Mouse (Mus musculus) myocyte (in vitro differentiated cells): ENCODE measurements around the gene Prdm2. TPM values are rescaled to one million over a fixed set of nuclear protein-coding genes. Genes with fewer than 3 reads are reported as not detected.

Experiments
- H3K27me3 ChIP-seq: one replicate; pipeline ENCODE4 v1.6.1; 2011; ENCODE audit not compliant: control insufficient read depth, insufficient read depth, insufficient read length
- H3K36me3 ChIP-seq: one replicate; pipeline ENCODE4 v1.6.1; 2011; ENCODE audit not compliant: control insufficient read depth, insufficient read depth
- H3K4me2 ChIP-seq: one replicate; pipeline ENCODE4 v1.6.1; 2011; ENCODE audit warnings: low read depth, control low read depth
- H3K4me3 ChIP-seq: one replicate; pipeline ENCODE4 v1.5.1; 2011; ENCODE audit warnings: mild to moderate bottlenecking, control low read depth, moderate library complexity
- H3K79me2 ChIP-seq: one replicate; pipeline ENCODE4 v1.6.1; 2011; ENCODE audit not compliant: control insufficient read depth, insufficient read depth
- H3ac ChIP-seq: one replicate; pipeline ENCODE4 v1.6.1; 2011; ENCODE audit not compliant: control insufficient read depth, insufficient read length
- CEBPB ChIP-seq: IDR thresholded peaks from 2 replicates; pipeline ENCODE4 v1.6.1; 2011; ENCODE audit warnings: mild to moderate bottlenecking, moderate library complexity; ENCODE audit not compliant: poor library complexity, insufficient read depth, severe bottlenecking
- E2F4 ChIP-seq: IDR thresholded peaks from one replicate; pipeline ENCODE4 v1.6.1; 2011; ENCODE audit warnings: mild to moderate bottlenecking, control low read depth, moderate library complexity; ENCODE audit not compliant: insufficient read depth
- MAX ChIP-seq: IDR thresholded peaks from one replicate; pipeline ENCODE4 v1.6.1; 2011; ENCODE audit warnings: low read depth, mild to moderate bottlenecking, control low read depth
- MYOD1 ChIP-seq, 3 experiments: IDR thresholded peaks; one replicate each; pipeline ENCODE4 v1.6.1; 2011; ENCODE audit warnings: control low read depth in 2 of 3, low read depth in 2 of 3, mild to moderate bottlenecking in 2 of 3, moderate library complexity in 1 of 3; ENCODE audit not compliant: insufficient read length in 2 of 3, control insufficient read depth in 1 of 3
- MYOG ChIP-seq, 3 experiments: IDR thresholded peaks; one replicate each; pipeline ENCODE4 v1.6.1; 2011; ENCODE audit warnings: control low read depth in 2 of 3, low read depth in 2 of 3, mild to moderate bottlenecking in 2 of 3; ENCODE audit not compliant: insufficient read length in 2 of 3, control insufficient read depth in 1 of 3, insufficient read depth in 1 of 3
- POLR2A ChIP-seq: IDR thresholded peaks from one replicate; pipeline ENCODE4 v1.6.1; 2011; ENCODE audit warnings: low read depth, mild to moderate bottlenecking, control low read depth, moderate library complexity; ENCODE audit not compliant: insufficient read length
- POLR2AphosphoS2 ChIP-seq: IDR thresholded peaks from one replicate; pipeline ENCODE4 v1.6.1; 2011; ENCODE audit warnings: low read depth, control low read depth; ENCODE audit not compliant: insufficient read length
- REST ChIP-seq: IDR thresholded peaks from one replicate; pipeline ENCODE4 v1.6.1; 2011; ENCODE audit warnings: mild to moderate bottlenecking, control low read depth, moderate library complexity; ENCODE audit not compliant: insufficient read depth, insufficient read length
- SRF ChIP-seq: IDR thresholded peaks from one replicate; pipeline ENCODE4 v1.6.1; 2011; ENCODE audit warnings: low read depth; ENCODE audit not compliant: control insufficient read depth, insufficient read length
- TCF12 ChIP-seq: IDR thresholded peaks from one replicate; pipeline ENCODE4 v1.6.1; 2011; ENCODE audit warnings: mild to moderate bottlenecking, control low read depth; ENCODE audit not compliant: poor library complexity, insufficient read depth, severe bottlenecking
- TCF3 ChIP-seq: IDR thresholded peaks from one replicate; pipeline ENCODE4 v1.6.1; 2011; ENCODE audit warnings: low read depth, control low read depth; ENCODE audit not compliant: insufficient read length
- USF1 ChIP-seq: IDR thresholded peaks from one replicate; pipeline ENCODE4 v1.6.1; 2011; ENCODE audit warnings: low read depth, mild to moderate bottlenecking, control low read depth, moderate library complexity
- polyA plus RNA-seq: library from polyadenylated mRNA; unstranded; fragments of >200 nt; fragmentation: generic; extraction: Trizol; gene quantifications from one replicate; pipeline ENCODE4 v1.2.1, GENCODE M21; 2012; ENCODE audit warnings: missing spikeins

Gene Prdm2
- polyA plus RNA-seq, 1 experiment = 14.5 TPM

DNA sequence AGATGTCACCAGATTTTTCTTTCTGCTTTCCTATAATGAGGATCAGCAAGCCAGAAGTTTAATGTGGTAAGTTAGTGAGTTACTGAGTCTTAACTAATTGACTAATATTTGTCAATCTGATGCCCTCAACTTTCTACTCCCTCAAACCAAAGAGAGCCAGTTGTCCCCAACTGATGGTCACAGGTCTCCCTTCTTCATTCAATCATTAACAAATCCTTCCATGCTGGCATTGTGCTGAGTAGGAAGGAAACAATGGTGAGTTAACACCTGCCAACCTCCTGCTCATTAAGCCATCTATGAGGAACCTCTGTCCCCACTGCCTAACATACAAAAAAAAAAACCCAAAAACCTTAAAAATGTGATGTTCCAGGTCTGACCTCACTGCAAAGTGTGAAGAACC is 26.7 kb downstream of the Prdm2 start:
- TF ChIP-seq REST = no peak
- no peak for TF ChIP-seq E2F4
- TF ChIP-seq MYOD1 (IDR thresholded peaks at IDR 0.05; ENCODE audit: control insufficient read depth in 1 of 3, insufficient read length in 2 of 3, low read depth in 2 of 3) = no peak
- no peak for TF ChIP-seq MAX
- no peak for TF ChIP-seq MYOG (IDR thresholded peaks at IDR 0.05; ENCODE audit: control insufficient read depth in 1 of 3, insufficient read depth in 1 of 3, insufficient read length in 2 of 3, low read depth in 2 of 3)
- TF ChIP-seq CEBPB = no peak
- TF ChIP-seq TCF12 = no peak
- no peak for TF ChIP-seq TCF3
- no peak for TF ChIP-seq SRF
- no peak for TF ChIP-seq POLR2AphosphoS2
- no peak for TF ChIP-seq USF1
- no peak for TF ChIP-seq POLR2A

DNA sequence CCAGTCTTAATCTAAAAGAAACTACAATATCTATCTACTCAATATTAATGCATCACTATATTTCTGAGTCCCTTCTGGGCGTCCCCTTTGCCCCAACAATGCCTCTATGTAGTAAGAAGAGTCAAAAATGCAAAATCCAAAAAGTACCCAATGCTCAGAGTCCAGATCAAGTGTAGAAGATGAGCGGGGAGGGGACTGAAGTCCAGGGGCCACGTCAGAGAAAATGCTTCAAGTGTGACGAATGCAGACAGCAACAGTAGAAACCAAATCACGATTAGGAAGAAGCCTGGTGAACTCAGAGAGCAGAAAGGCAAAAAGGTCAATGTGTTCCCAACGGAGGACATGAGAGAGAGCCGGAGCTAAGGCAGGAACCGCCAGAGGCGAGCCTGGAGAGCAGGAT is 27.3 kb downstream of the Prdm2 start:
- no peaks in the 10 kb centered on the region for H3K27me3 ChIP-seq

More for the DNA sequence above, 26.7 kb downstream of the Prdm2 start:
- no peaks in the 10 kb centered on the region for H3K27me3 ChIP-seq
- H3K36me3 ChIP-seq = peaks cover 3% of the 10 kb centered on the region
- no peak overlapping the region for H3ac ChIP-seq
- peaks cover 10% of the 10 kb centered on the region for H3K79me2 ChIP-seq
- no peak overlapping the region for H3K4me3 ChIP-seq
- H3K4me2 ChIP-seq = no peak overlapping the region

DNA sequence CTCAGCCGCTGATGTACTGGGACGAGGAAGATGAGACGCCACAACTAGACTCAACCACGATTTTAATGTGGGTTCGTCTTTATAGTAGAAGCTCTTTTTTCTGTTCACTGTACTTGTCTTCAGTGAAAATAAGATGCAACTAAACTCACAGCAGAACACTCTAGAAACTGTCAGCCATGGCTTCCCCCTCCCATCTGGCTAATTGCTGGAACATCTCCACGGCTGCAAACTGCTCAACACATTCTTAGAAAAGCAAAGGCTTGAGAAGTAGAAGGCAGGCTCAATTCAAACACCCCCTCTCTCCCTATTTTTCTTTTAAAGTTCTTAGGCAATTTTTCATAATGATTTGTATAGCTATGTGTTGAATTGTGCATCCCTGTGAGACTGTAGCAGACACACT is 29.7 kb downstream of the Prdm2 start:
- no peak overlapping the region for H3ac ChIP-seq
- H3K36me3 ChIP-seq = peaks cover 19% of the 10 kb centered on the region
- no peak overlapping the region for H3K4me3 ChIP-seq
- TF ChIP-seq TCF12 = no peak
- TF ChIP-seq CEBPB = no peak
- no peak for TF ChIP-seq POLR2AphosphoS2
- TF ChIP-seq TCF3 = no peak
- no peak for TF ChIP-seq MYOG (IDR thresholded peaks at IDR 0.05; ENCODE audit: control insufficient read depth in 1 of 3, insufficient read depth in 1 of 3, insufficient read length in 2 of 3, low read depth in 2 of 3)
- no peak for TF ChIP-seq MYOD1 (IDR thresholded peaks at IDR 0.05; ENCODE audit: control insufficient read depth in 1 of 3, insufficient read length in 2 of 3, low read depth in 2 of 3)
- no peak for TF ChIP-seq REST
- TF ChIP-seq POLR2A = no peak
- no peak for TF ChIP-seq USF1
- TF ChIP-seq E2F4 = no peak
- TF ChIP-seq MAX = no peak
- no peak for TF ChIP-seq SRF
- H3K27me3 ChIP-seq = no peaks in the 10 kb centered on the region
- H3K79me2 ChIP-seq = peaks cover 3% of the 10 kb centered on the region
- no peak overlapping the region for H3K4me2 ChIP-seq

More for the DNA sequence above, 27.3 kb downstream of the Prdm2 start:
- H3K79me2 ChIP-seq = peaks cover 13% of the 10 kb centered on the region
- H3K36me3 ChIP-seq = peaks cover 3% of the 10 kb centered on the region
- no peak overlapping the region for H3K4me2 ChIP-seq
- H3ac ChIP-seq = no peak overlapping the region
- H3K4me3 ChIP-seq = no peak overlapping the region
- no peak for TF ChIP-seq POLR2A
- no peak for TF ChIP-seq CEBPB
- TF ChIP-seq USF1 = no peak
- no peak for TF ChIP-seq E2F4
- TF ChIP-seq POLR2AphosphoS2 = no peak
- TF ChIP-seq SRF = no peak

DNA sequence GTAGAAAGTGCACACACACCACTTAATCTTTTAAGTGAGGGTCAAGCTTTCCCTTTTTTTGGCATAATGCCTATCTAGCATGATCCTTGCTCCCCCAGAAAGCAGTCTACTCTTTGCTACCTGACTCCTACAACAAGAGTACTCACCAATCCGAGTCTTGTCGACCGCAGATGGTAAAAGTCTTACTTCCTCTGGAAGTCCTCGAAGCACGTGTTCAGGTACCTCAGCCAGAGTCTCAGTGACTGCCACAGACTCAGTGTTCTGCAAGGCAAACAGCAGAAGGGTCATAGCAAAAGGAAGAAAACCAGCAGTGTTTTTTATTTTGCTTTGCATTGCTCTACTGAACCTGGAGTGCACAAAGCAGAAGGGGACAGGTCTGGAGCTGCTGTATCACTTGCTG is 32.1 kb downstream of the Prdm2 start:
- Histone ChIP-seq H3K27me3 (no peaks in the 10 kb centered on the region), H3ac (no peak overlapping the region), H3K36me3 (peaks cover 20% of the 10 kb centered on the region), H3K79me2 (peaks cover 3% of the 10 kb centered on the region), H3K4me3 (no peak overlapping the region), H3K4me2 (no peak overlapping the region)
- TF ChIP-seq MAX = no peak
- TF ChIP-seq USF1 = no peak
- TF ChIP-seq TCF3 = no peak
- no peak for TF ChIP-seq E2F4
- TF ChIP-seq CEBPB = no peak
- TF ChIP-seq TCF12 = no peak
- no peak for TF ChIP-seq MYOD1 (IDR thresholded peaks at IDR 0.05; ENCODE audit: control insufficient read depth in 1 of 3, insufficient read length in 2 of 3, low read depth in 2 of 3)
- TF ChIP-seq POLR2AphosphoS2 = no peak
- no peak for TF ChIP-seq MYOG (IDR thresholded peaks at IDR 0.05; ENCODE audit: control insufficient read depth in 1 of 3, insufficient read depth in 1 of 3, insufficient read length in 2 of 3, low read depth in 2 of 3)
- TF ChIP-seq REST = no peak
- TF ChIP-seq SRF = no peak
- TF ChIP-seq POLR2A = no peak

DNA sequence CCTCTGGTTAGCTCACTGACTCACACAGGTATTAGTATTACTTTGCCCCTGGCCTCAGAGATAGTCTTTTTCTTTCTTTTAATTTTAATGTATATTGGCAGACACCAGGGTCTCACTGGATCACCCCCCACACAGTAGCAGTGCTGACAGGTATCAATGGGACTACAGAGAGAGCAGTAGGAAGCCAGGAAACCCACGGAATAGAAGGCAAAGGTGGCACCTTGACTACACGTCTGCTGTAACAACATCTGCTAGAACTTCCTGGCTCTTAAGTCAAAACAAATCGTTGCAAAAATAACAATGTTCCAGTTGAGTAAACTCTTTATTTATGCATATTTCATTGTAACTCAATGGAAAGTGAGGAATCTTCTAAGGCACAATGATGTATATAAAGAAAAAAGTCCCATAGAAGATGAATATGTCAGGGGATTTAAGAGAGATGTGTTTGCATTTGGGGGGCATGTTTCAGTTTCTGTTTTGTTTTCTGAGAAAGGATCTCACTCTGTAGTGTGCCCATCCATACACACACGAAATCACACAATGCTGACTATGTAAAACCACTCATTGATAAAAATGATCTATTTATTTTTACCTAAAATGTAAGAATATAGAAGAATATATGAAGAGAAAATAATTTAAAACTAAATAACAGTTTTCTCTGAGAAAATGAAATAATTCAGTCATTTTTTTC is 41.0 kb downstream of the Prdm2 start:
- no peak overlapping the region for H3ac ChIP-seq

More for the DNA sequence above, 41.0 kb downstream of the Prdm2 start:
- H3K4me3 ChIP-seq = no peak overlapping the region
- H3K79me2 ChIP-seq = no peaks in the 10 kb centered on the region
- H3K36me3 ChIP-seq = peaks cover 7% of the 10 kb centered on the region
- no peak overlapping the region for H3K4me2 ChIP-seq
- no peaks in the 10 kb centered on the region for H3K27me3 ChIP-seq
- TF ChIP-seq TCF12 (no peak), MAX (no peak), E2F4 (no peak), TCF3 (no peak), REST (no peak), MYOG (IDR thresholded peaks at IDR 0.05; ENCODE audit: control insufficient read depth in 1 of 3, insufficient read depth in 1 of 3, insufficient read length in 2 of 3, low read depth in 2 of 3) (no peak), SRF (no peak), USF1 (no peak), POLR2A (no peak), POLR2AphosphoS2 (no peak), CEBPB (no peak), MYOD1 (IDR thresholded peaks at IDR 0.05; ENCODE audit: control insufficient read depth in 1 of 3, insufficient read length in 2 of 3, low read depth in 2 of 3) (no peak)
